Mouse (Mus musculus): Measurements from ENCODE around the gene Eme1. TPM values are rescaled to one million over a fixed set of nuclear protein-coding genes. Genes with fewer than 3 reads are reported as not detected.
A peak's percentile ranks its signal among the peaks of the same experiment; 100 is the strongest.
"Not testable (repeated sequence)": the region's sequence is repeated elsewhere in the genome, so short reads cannot be mapped to it uniquely, and the experiment has no call there.

Eme1 gene
- 0.47 and 1.8 TPM in 2 replicates for total RNA-seq (2017)

GRCm38 (mm10) chr11:94653663-94654436, at the start of gene Eme1, which contains the start of gene Mrpl27:
Eme1 (minus strand) TSS chr11:94653964.
Mrpl27 (plus strand) TSS chr11:94653767.
- ATAC-seq (ENCODE audit: extremely low read depth, insufficient number of reproducible peaks, low FRiP score, poor library complexity, severe bottlenecking) = peak; percentile 76

- no peak for ATAC-seq (ENCODE audit: extremely low read depth, insufficient number of reproducible peaks, low FRiP score, poor library complexity, severe bottlenecking)
These were observed 48.4 kb upstream of the Eme1 start for GRCm38 (mm10) chr11:94702216-94702610.

- ATAC-seq (ENCODE audit: extremely low read depth, insufficient number of reproducible peaks, low FRiP score, poor library complexity, severe bottlenecking) = no peak
These were observed 47.8 kb upstream of the Eme1 start for GRCm38 (mm10) chr11:94701401-94702215.

GRCm38 (mm10) chr11:94699399-94699798, 45.6 kb upstream of the Eme1 start:
- no peak for ATAC-seq (ENCODE audit: extremely low read depth, insufficient number of reproducible peaks, low FRiP score, poor library complexity, severe bottlenecking)

- ATAC-seq (ENCODE audit: extremely low read depth, insufficient number of reproducible peaks, low FRiP score, poor library complexity, severe bottlenecking) = no peak
These were observed 44.1 kb upstream of the Eme1 start for GRCm38 (mm10) chr11:94697703-94698464.

- ATAC-seq (ENCODE audit: extremely low read depth, insufficient number of reproducible peaks, low FRiP score, poor library complexity, severe bottlenecking) = no peak
These were observed 43.4 kb upstream of the Eme1 start for GRCm38 (mm10) chr11:94697140-94697539.

- ATAC-seq (ENCODE audit: extremely low read depth, insufficient number of reproducible peaks, low FRiP score, poor library complexity, severe bottlenecking) = no peak
These were observed 41.7 kb upstream of the Eme1 start for GRCm38 (mm10) chr11:94695508-94695907.

GRCm38 (mm10) chr11:94692502-94692901, 38.7 kb upstream of the Eme1 start:
- ATAC-seq (ENCODE audit: extremely low read depth, insufficient number of reproducible peaks, low FRiP score, poor library complexity, severe bottlenecking) = not testable (repeated sequence)

GRCm38 (mm10) chr11:94687178-94687577, 33.4 kb upstream of the Eme1 start:
- no peak for ATAC-seq (ENCODE audit: extremely low read depth, insufficient number of reproducible peaks, low FRiP score, poor library complexity, severe bottlenecking)

GRCm38 (mm10) chr11:94682427-94682826, 28.7 kb upstream of the Eme1 start:
- no peak for ATAC-seq (ENCODE audit: extremely low read depth, insufficient number of reproducible peaks, low FRiP score, poor library complexity, severe bottlenecking)

GRCm38 (mm10) chr11:94681640-94682039, 27.9 kb upstream of the Eme1 start:
- ATAC-seq (ENCODE audit: extremely low read depth, insufficient number of reproducible peaks, low FRiP score, poor library complexity, severe bottlenecking) = no peak

GRCm38 (mm10) chr11:94680639-94681038, 26.9 kb upstream of the Eme1 start:
- no peak for ATAC-seq (ENCODE audit: extremely low read depth, insufficient number of reproducible peaks, low FRiP score, poor library complexity, severe bottlenecking)

- ATAC-seq (ENCODE audit: extremely low read depth, insufficient number of reproducible peaks, low FRiP score, poor library complexity, severe bottlenecking) = no peak
These were observed 23.9 kb upstream of the Eme1 start for GRCm38 (mm10) chr11:94677607-94678145.

- peak; percentile 73 for ATAC-seq (ENCODE audit: extremely low read depth, insufficient number of reproducible peaks, low FRiP score, poor library complexity, severe bottlenecking)
These were observed 23.2 kb upstream of the Eme1 start, which contains the start of gene Xylt2 for GRCm38 (mm10) chr11:94676754-94677606. Xylt2 (minus strand) TSS chr11:94677515.

GRCm38 (mm10) chr11:94676308-94676707, 22.5 kb upstream of the Eme1 start:
- ATAC-seq (ENCODE audit: extremely low read depth, insufficient number of reproducible peaks, low FRiP score, poor library complexity, severe bottlenecking) = no peak

- ATAC-seq (ENCODE audit: extremely low read depth, insufficient number of reproducible peaks, low FRiP score, poor library complexity, severe bottlenecking) = no peak
These were observed 21.7 kb upstream of the Eme1 start for GRCm38 (mm10) chr11:94675446-94675845.

- no peak for ATAC-seq (ENCODE audit: extremely low read depth, insufficient number of reproducible peaks, low FRiP score, poor library complexity, severe bottlenecking)
These were observed 21.2 kb upstream of the Eme1 start for GRCm38 (mm10) chr11:94674984-94675383.

GRCm38 (mm10) chr11:94665281-94665680, 11.5 kb upstream of the Eme1 start:
- ATAC-seq (ENCODE audit: extremely low read depth, insufficient number of reproducible peaks, low FRiP score, poor library complexity, severe bottlenecking) = no peak
